Mouse (Mus musculus) Patski (cell line): ENCODE results near the gene Ikzf2. TPM values are rescaled to one million over a fixed set of nuclear protein-coding genes. Genes with fewer than 3 reads are reported as not detected.

ENCODE experiments used
- ATAC-seq: fragments of 100-300 bp; one replicate; pipeline ENCODE4 v1.8.0; 2021
- CTCF ChIA-PET: fragments of 350-600 bp; sonication (Branson Sonifier 250); formaldehyde crosslinking; loops from one replicate; lab custom pipeline; 2022; ENCODE audit warnings: inconsistent platforms; lab: Charles Lee
- POLR2A ChIA-PET: fragments of 350-600 bp; sonication (Branson Sonifier 250); formaldehyde crosslinking; loops from one replicate; lab custom pipeline; 2022; ENCODE audit warnings: antibody characterized with exemption, inconsistent platforms; lab: Charles Lee
- DNase-seq: peaks from one replicate; pipeline ENCODE4 v3.0.0-alpha.2; 2011; ENCODE audit warnings: low read depth, low spot score
- H3K27me3 ChIP-seq: fragments of 371-371 bp; one replicate; pipeline ENCODE4 v1.5.1; 2021
- CTCF ChIP-seq: fragments of 100-300 bp; IDR thresholded peaks from one replicate; pipeline ENCODE4 v1.5.1; 2021
- in situ Hi-C: fragments of 300-500 bp; cut with MboI; formaldehyde crosslinking; loops from 3 replicates; pipeline ENCODE4 v1.11.1; 2018; ENCODE audit warnings: low pct_unique_long_range_greater_than_20kb, mixed read lengths
- polyA plus RNA-seq: library from polyadenylated mRNA; unstranded; gene quantifications from one replicate; pipeline ENCODE4 v1.2.3, GENCODE M21; 2021

Ikzf2 gene
- polyA plus RNA-seq, 1 experiment from 2014 or later = 3.9 TPM

GRCm38 (mm10) chr1:69518012-69518411, 169.0 kb downstream of the Ikzf2 start:
- ChIA-PET POLR2A (interaction anchor here (0.6 kb wide), 1 partner anchor 70 kb away, joined by 3 read pairs; no protein-coding TSS in a partner anchor), CTCF (no interaction called here)
- no peak for TF ChIP-seq CTCF
- ATAC-seq (no peak), DNase-seq (no peak)
- in situ Hi-C loops = loop anchor here (10.0 kb wide), 1 partner anchor 183 kb away; no protein-coding TSS in a partner anchor
- H3K27me3 ChIP-seq = no peaks in the 10 kb centered on the region

GRCm38 (mm10) chr1:69516144-69516543, 170.9 kb downstream of the Ikzf2 start:
- ChIA-PET POLR2A (no interaction called here), CTCF (interaction anchor here (1.1 kb wide), 1 partner anchor 12 kb away, joined by 4 read pairs; no protein-coding TSS in a partner anchor)
- ATAC-seq (no peak), DNase-seq (no peak)
- TF ChIP-seq CTCF = no peak
- in situ Hi-C loops = loop anchor here (10.0 kb wide), 1 partner anchor 181 kb away; no protein-coding TSS in a partner anchor
- no peaks in the 10 kb centered on the region for H3K27me3 ChIP-seq

GRCm38 (mm10) chr1:69513595-69514250, 173.3 kb downstream of the Ikzf2 start:
- H3K27me3 ChIP-seq = no peaks in the 10 kb centered on the region
- in situ Hi-C loops = loop anchor here (10.0 kb wide), 1 partner anchor 179 kb away; no protein-coding TSS in a partner anchor
- no peak for ATAC-seq
- no peak for TF ChIP-seq CTCF
- POLR2A ChIA-PET = no interaction called here
- no peak for DNase-seq
- CTCF ChIA-PET = no interaction called here

GRCm38 (mm10) chr1:69508275-69508674, 178.8 kb downstream of the Ikzf2 start:
- CTCF ChIA-PET = no interaction called here
- in situ Hi-C loops = loop anchor here (10.0 kb wide), 1 partner anchor 177 kb away; the partner anchor contains the start of gene Ikzf2
- peak; percentile 76 for ATAC-seq

GRCm38 (mm10) chr1:69507513-69507912, 179.5 kb downstream of the Ikzf2 start:
- ChIA-PET POLR2A (interaction anchor here (0.7 kb wide), 1 partner anchor 12 kb away, joined by 4 read pairs; no protein-coding TSS in a partner anchor), CTCF (interaction anchor here (1.2 kb wide), 1 partner anchor 19 kb away, joined by 4 read pairs; no protein-coding TSS in a partner anchor)
- H3K27me3 ChIP-seq = no peaks in the 10 kb centered on the region
- TF ChIP-seq CTCF = no peak
- no peak for ATAC-seq
- in situ Hi-C loops = loop anchor here (10.0 kb wide), 1 partner anchor 177 kb away; the partner anchor contains the start of gene Ikzf2
- no peak for DNase-seq

More at GRCm38 (mm10) chr1:69508275-69508674, 178.8 kb downstream of the Ikzf2 start:
- no peaks in the 10 kb centered on the region for H3K27me3 ChIP-seq
- peak; percentile 31 for DNase-seq
- POLR2A ChIA-PET = interaction anchor here (0.6 kb wide), 1 partner anchor 74 kb away, joined by 4 read pairs; no protein-coding TSS in a partner anchor
- no peak for TF ChIP-seq CTCF

GRCm38 (mm10) chr1:69506615-69507159, 180.4 kb downstream of the Ikzf2 start:
- no peaks in the 10 kb centered on the region for H3K27me3 ChIP-seq
- TF ChIP-seq CTCF = no peak
- ATAC-seq (no peak), DNase-seq (no peak)
- ChIA-PET CTCF (interaction anchor here (1.2 kb wide), 1 partner anchor 18 kb away, joined by 4 read pairs; no protein-coding TSS in a partner anchor), POLR2A (no interaction called here)
- in situ Hi-C loops = loop anchor here (10.0 kb wide), 1 partner anchor 178 kb away; the partner anchor contains the start of gene Ikzf2

- ChIA-PET POLR2A (no interaction called here), CTCF (no interaction called here)
- ATAC-seq = no peak
- no peaks in the 10 kb centered on the region for H3K27me3 ChIP-seq
- TF ChIP-seq CTCF = no peak
- no peak for DNase-seq
- in situ Hi-C loops = loop anchor here (10.0 kb wide), 1 partner anchor 179 kb away; the partner anchor contains the start of gene Ikzf2
Measured at GRCm38 (mm10) chr1:69506011-69506410, 181.0 kb downstream of the Ikzf2 start.

- TF ChIP-seq CTCF = no peak
- ChIA-PET POLR2A (no interaction called here), CTCF (no interaction called here)
- DNase-seq = no peak
- no peak for ATAC-seq
- in situ Hi-C loops = loop anchor here (10.0 kb wide), 1 partner anchor 184 kb away; the partner anchor contains the start of gene Ikzf2
- no peaks in the 10 kb centered on the region for H3K27me3 ChIP-seq
Measured at GRCm38 (mm10) chr1:69500388-69500787, 186.7 kb downstream of the Ikzf2 start.

- CTCF ChIA-PET = interaction anchor here (1.1 kb wide), 1 partner anchor 17 kb away, joined by 4 read pairs; no protein-coding TSS in a partner anchor
- TF ChIP-seq CTCF = no peak
- ATAC-seq (no peak), DNase-seq (no peak)
- in situ Hi-C loops = loop anchor here (10.0 kb wide), 1 partner anchor 185 kb away; the partner anchor contains the start of gene Ikzf2
- H3K27me3 ChIP-seq = no peaks in the 10 kb centered on the region
- POLR2A ChIA-PET = no interaction called here
Measured at GRCm38 (mm10) chr1:69499652-69500051, 187.4 kb downstream of the Ikzf2 start.

- ChIA-PET CTCF (interaction anchor here (1.1 kb wide), 1 partner anchor 16 kb away, joined by 4 read pairs; no protein-coding TSS in a partner anchor), POLR2A (interaction anchor here (0.6 kb wide), 1 partner anchor 167 kb away, joined by 3 read pairs; no protein-coding TSS in a partner anchor)
- no peaks in the 10 kb centered on the region for H3K27me3 ChIP-seq
- TF ChIP-seq CTCF = no peak
- ATAC-seq (no peak), DNase-seq (no peak)
- in situ Hi-C loops = no loop called here
Measured at GRCm38 (mm10) chr1:69498862-69499306, 188.2 kb downstream of the Ikzf2 start.
